Comparison of ENCODE assay signal across 8 mouse cellular contexts in the genomic region with DNA sequence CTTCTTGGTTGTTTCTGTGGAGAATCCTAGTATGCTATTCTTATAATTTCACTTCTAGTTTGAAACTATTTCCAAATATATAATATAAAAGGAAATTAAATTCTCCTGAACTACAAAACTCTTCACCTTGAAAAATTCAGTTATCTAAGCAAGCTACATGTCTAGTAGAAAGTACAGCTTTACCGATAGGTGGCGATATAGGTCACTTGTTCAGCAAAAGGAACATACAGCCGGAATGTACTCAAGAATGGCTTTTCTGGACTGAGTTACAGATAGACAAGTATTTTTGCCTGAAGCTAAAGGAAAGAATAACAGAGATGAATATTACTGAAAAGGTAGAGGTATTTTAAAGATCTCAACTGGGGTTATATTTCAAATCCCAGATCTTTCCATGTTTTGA. TPM values are rescaled to one million over a fixed set of nuclear protein-coding genes. Genes with fewer than 3 reads are reported as not detected.
DNase-seq lines count a peak whose midpoint lies in the region; ATAC-seq and TF ChIP-seq lines count a peak whose summit lies in the region.

No protein-coding gene starts in this region.

- in situ Hi-C loops in Patski (cut with MboI; ENCODE audit: low pct_unique_long_range_greater_than_20kb): loop anchor here (5.0 kb wide), 1 partner anchor 160 kb away; no protein-coding TSS in a partner anchor

- peak; percentile 19 for DNase-seq in adrenal gland, postnatal 10 days
- DNase-seq in adrenal gland, adult 2 months: no peak
- DNase-seq in layer of hippocampus, adult 9-11 months: peak; percentile 30
- DNase-seq in layer of hippocampus, postnatal 36 days: no peak
- DNase-seq in Patski (ENCODE audit: low read depth, low spot score): peak; percentile 46
- DNase-seq in lung, postnatal 25 days (ENCODE audit: low spot score): peak; percentile 77
- DNase-seq in right cerebral cortex, postnatal 36 days (ENCODE audit: low spot score in 2 of 2): no peak

- no peaks in the 10 kb centered on the region for H3K9me3 ChIP-seq in forebrain, embryonic 12.5 days

- no peak overlapping the region for H3K9ac ChIP-seq in forebrain, embryonic 12.5 days

- H3K27me3 ChIP-seq in Patski: peaks cover 3% of the 10 kb centered on the region
- H3K27me3 ChIP-seq in forebrain, embryonic 12.5 days: no peaks in the 10 kb centered on the region

- H3K4me1 ChIP-seq in forebrain, embryonic 12.5 days: peaks cover 20% of the 10 kb centered on the region

- TF ChIP-seq CTCF in Patski (IDR thresholded peaks at IDR 0.05): peak; percentile 47

- no peak overlapping the region for H3K4me3 ChIP-seq in forebrain, embryonic 12.5 days (replicated peaks)

- 21% methylated on average over 3 of the region's 3 CpGs for WGBS in forebrain, embryonic 12.5 days

- no peak overlapping the region for H3K27ac ChIP-seq in forebrain, embryonic 12.5 days

- H3K4me2 ChIP-seq in forebrain, embryonic 12.5 days: no peak overlapping the region

- CTCF ChIA-PET in Patski (lab: Charles Lee): interaction anchor here (0.9 to 5.8 kb wide), 19 partner anchors 8 to 175 kb away, joined by 3 to 54 read pairs (median 6); no protein-coding TSS in a partner anchor

- POLR2A ChIA-PET in Patski (lab: Charles Lee): interaction anchor here (1.3 kb wide), 1 partner anchor 160 kb away, joined by 4 read pairs; no protein-coding TSS in a partner anchor

- ATAC-seq in Patski: no peak
- peak; percentile 57; the same call in 1 of the 2 replicates for ATAC-seq in forebrain, embryonic 12.5 days (ENCODE audit: low FRiP score)

- H3K36me3 ChIP-seq in forebrain, embryonic 12.5 days (replicated peaks): no peaks in the 10 kb centered on the region

RNA-seq across cellular contexts. Expression of gene Ralgps2, which starts 22.0 kb away (rescaled TPM):
- total RNA-seq in adrenal gland, postnatal 10 days (2021): 10 to 100 TPM; 24.8 to 25.5 TPM
- total RNA-seq in adrenal gland, adult 2 months (2021): 10 to 100 TPM; 18.9 to 24.7 TPM
- polyA plus RNA-seq in adrenal gland, adult 2 months (2012; rRNA removed): 4.6 and 5.1 TPM in 2 replicates
- total RNA-seq in layer of hippocampus, postnatal 36 days (2021): 10 to 100 TPM; 71.0 to 78.7 TPM
- polyA plus RNA-seq in Patski (2021): 7.4 TPM
- 109 and 111 TPM in 2 replicates for polyA plus RNA-seq in forebrain, embryonic 12.5 days (2016; fragmentation: Nextera tagmentation; extraction: Ambion mirVana)

Comparison
In these comparisons a context has a peak if more than half of its experiments do, and no peak if none do; other contexts are left out.
1. DNase-seq: peak in adrenal gland, postnatal 10 days (single experiment), layer of hippocampus, adult 9-11 months (single experiment), Patski (single experiment) and lung, postnatal 25 days (single experiment); none in adrenal gland, adult 2 months (single experiment), layer of hippocampus, postnatal 36 days (0 of 2) and right cerebral cortex, postnatal 36 days (0 of 2).